Mouse (Mus musculus): ENCODE results near the gene Lsp1.
A peak's percentile ranks its signal among the peaks of the same experiment; 100 is the strongest.

The Lsp1 gene

DNA sequence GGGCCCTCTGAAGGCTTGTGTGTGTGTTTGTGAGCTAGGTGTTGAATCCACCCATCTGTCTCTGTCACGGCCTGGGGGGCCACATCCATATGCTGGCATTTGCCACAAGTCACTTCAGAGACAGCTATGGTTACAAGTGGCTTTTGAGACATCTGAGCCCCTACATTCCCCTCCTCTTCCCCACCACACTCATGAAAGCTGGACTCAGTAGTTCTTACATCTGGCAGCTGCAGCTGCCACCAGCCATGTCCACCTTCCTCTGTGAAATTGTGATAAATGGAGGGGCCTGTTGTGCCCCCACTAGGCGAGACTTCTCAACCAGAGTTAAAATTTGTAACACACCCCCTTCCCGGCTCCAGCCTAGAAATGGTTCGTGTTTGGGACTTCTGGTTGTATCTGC lies 77.7 kb downstream of the Lsp1 start:
- DNase-seq (ENCODE audit: low spot score): no peak

DNA sequence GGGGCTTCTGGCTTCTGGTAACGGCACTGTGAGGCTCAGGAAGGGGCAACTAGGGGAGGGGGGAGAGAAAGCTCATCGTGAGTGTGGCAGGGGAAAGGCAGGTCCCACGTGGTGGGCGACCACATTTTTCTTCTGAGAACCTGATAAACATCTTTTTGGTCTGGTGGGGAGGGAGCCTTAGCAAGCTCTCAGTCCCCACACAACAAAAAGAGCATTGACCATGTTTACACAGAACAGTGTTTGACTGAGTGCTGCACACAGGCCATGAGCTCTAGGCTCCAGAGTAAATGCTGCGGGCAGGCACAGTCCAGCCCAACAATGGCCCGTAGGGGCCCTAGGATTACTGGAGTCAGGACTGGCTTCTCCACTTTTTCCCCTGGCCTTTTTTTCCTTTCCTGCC lies 78.2 kb downstream of the Lsp1 start:
- no peak for DNase-seq (ENCODE audit: low spot score)

DNA sequence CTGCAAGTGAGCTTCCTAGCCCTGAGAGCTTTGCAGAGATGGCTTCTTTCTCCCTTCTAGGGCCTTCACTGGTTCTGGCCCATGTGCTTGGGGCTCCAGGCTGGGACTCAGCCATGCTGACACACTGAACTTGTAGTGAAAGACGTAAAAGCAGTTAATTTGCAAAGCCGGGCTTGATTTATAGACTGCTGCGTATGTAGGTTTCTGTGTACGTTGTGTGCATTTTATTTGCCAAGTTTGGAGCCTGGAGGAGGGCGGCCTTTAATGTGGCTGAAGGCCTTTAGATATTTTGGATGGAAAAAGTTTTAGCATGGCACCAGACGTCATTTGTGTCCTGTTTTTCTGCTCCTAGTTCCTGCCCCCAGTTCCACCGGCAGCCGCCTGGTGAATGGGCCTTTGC lies 79.2 kb downstream of the Lsp1 start:
- DNase-seq (ENCODE audit: low spot score): no peak

DNA sequence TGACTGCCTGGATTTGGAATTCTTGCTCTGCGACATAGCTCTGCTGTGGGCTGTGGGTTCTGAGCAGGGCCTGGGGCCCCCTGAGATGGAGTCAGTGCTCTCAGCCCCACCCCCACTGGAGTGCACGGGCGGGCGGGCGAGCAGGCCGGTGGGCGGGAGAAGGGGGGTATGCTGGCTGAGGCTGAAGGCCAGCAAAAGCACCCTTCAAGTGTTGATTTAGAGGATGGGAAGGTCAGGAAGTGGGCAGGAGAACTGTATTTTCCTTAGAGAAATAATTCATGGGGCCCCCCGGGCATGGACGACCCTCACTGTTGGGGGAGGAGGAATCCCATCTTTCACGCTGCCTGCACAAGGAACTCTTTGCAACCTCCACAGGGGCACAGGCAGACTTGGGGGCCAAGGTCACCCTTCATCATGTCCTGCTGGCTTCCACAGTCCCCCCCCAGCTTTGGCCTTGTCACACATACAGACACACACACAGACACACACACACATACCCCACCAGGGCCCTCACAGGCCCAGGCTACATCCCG lies 82.2 kb downstream of the Lsp1 start:
- DNase-seq (ENCODE audit: low spot score): peak; percentile 77
